Mouse (Mus musculus): Measurements from ENCODE around the gene Fam114a2.

DNA sequence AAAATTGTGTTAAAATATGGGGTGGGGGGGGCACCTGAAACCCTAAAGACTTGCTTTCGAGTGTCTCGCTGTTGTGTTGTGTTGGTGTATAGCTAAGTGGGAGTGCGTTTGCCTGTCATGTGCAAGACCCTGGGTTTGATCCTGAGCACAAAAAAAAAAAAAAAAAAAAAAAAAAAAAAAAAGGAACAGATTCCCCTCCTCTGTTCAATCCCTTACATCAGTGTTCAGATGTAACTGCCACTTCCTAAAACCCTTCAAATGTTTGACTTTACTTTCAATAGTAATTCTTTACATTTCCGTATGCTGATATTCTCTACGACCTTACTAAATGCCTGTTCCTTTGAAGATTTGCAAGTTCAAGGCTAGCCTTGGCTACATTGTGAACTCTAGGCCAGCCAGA lies 887 bp upstream of the Fam114a2 start:
- TF ChIP-seq CTCF (IDR thresholded peaks at IDR 0.05; ENCODE audit: extremely low read depth, insufficient read depth, insufficient read length, insufficient replicate concordance) (no peak), POLR2A (IDR thresholded peaks at IDR 0.05; ENCODE audit: low read depth, low read length) (no peak)
